Mouse (Mus musculus): Measurements from ENCODE around the gene Med11.
A peak's percentile ranks its signal among the peaks of the same experiment; 100 is the strongest.
"Not testable (repeated sequence)": the region's sequence is repeated elsewhere in the genome, so short reads cannot be mapped to it uniquely, and the experiment has no call there.

The Med11 gene

DNA sequence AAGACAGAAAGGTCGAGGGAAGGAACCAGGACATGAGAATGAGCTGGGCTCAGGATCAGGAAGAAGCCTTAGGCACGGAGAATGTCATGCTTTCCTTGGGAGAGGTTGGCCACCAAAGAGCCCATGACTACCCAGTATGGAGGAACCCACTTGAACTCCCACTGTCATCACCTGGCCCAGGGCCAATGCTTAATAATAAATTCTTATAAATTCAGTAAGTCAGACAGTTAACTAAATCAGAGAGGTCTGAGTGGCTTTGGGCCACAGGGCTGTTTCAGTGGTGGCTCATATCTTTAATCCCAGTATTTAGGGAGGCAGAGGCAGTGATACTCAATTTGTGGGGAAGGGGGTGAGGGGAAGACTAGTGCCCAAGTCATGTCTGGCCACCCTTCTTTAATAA lies 793 bp upstream of the Med11 start:
- DNase-seq, result no peak

DNA sequence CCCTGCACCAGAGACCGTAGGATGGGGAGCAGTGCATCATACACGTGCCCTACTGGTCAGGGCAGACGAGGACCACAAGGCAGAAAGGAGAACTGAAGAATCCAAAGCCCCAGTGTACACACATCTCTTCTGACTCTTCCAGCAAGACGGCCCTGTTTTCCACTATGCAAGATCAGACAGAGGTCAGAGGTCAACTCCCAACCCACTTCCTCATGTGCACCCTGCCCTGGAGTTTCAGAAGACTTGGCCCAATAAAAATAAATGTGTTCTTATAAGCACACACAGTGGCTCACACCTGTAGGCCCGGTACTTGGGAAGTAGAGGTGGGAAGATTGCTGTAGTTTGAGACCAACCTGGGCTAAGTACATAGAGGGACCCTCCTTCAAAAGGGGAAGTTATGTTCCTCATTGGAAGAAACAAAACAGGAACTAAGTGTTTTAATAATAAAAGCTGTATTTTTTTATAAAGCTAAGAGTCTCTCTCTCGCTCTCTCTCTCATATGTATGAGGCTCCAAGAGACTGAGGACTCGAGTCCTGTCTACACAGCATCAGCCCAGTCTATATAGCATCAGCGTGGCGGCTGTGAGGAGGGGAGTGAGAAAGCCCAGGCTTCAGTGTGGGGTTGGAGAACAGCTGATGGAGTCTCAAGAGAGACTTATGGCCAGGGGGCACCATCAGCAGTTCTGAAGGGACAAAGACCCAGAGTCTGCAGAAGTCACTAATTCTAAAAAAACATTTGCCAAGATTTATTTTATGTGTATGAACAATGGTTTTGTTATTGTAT lies 1.7 kb downstream of the Med11 start:
- peak; percentile 23 for DNase-seq

DNA sequence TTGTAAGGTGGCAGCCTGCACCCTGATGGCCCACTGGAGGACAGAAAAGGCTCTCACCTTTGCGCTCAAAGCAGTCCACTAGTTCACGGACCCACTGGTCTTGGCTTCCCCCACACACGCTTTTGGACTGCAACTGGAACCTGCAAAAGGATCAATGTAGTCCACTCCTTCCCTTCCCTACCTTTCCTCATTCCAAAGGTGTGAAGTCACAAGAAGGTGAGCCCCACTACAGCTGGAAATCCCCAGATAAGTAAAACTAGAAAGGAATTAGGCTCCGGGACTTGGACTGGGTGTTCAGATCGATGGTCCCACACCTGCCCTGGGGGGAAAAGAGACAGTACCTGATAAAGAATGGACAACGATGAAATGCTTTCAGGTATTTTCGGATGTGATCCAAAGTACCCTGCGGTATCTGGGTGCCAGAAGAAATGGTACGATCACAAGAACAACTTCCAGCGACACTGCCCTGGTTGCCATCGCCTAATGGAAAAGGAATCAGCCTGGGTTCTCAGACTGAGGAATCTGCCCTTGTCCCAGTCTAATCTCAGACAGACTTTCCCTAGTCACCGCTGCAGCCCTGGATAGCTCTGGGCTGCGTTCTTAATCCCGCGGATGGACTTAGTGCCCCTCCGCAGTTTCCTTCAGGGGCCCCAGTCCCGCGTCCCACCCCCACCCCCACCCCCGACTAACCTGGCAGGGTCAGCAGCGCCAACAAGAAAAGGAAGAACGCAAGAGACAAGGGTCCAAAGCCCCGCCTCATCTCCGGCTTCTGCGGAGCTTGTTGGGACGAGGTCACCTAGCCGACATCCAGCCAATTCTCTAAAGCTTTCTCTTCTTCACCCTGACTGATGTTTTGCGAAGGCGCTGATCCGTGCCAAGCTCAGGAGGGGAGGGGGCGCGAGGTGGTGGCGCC lies 7.2 kb downstream of the Med11 start, which contains the start of gene Zmynd15:
TSS of gene Zmynd15 (plus strand) at position 746 of the 913 bp plus-strand sequence.
- peak; percentile 31 for DNase-seq

DNA sequence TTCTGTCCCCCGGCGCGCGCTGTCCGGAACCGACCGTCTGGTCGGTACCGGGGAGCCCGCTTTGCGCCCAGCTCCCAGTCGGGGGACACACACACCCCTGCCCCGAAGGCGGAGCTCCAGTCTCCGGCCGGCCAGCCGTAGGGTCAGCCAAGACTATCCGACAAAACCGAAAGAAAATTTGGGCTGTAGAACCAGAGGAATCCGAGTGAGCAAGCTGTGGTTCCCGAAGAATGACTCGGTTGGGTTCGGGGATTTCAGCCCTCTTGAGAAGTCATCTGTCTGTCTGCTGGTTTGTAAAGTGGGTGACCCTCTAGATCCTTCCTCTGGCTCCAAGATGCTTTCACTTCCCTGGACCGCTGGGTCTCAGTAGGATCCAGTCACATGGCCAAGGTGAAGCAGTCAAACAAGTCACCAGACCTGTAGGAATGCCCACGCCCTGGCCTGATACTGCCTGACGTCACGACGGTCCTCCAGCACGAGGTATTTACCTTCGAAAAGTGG lies 7.9 kb downstream of the Med11 start, which contains the start of gene Cxcl16:
TSS of gene Cxcl16 (minus strand) at position 384 of the 501 bp plus-strand sequence.
- peak; percentile 74 for DNase-seq

DNA sequence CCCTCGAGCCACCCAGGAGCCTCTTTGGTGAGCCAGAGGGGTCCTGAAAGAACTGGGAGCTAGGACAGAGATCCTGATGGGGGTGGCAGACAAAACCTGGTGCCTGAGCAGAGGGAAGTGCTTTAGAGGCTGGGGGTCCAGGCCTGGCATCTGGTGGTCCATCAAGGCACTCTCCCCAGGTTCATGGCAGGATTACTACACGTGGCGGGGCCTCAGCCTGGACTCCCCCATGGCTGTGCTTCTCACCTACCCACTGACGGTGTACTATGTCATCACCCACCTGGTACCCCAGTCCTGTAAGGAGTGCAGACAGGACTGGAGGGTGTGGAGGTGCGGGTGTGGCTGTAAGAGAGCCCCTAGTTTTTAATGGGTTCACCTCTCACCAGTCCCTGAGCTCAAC lies 12.3 kb downstream of the Med11 start:
- DNase-seq, result no peak

DNA sequence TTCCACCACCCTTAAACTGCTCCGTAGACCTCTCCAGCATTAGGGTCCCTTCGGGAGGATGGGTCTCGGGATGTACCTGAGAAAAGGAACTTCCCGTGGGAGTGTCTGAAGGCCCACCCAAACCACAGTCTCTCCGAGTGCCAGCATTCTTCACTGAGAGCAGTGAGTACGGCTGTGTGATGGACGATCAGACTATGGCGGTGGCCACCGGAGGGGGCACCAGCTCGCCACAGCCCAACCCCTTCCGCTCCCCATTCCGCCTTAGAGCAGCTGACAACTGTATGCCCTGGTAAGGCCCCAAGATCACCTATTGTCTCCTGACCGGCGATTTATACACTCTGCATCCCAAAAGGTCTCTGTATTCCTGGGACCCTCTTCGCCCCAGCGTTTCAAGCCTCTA lies 13.5 kb downstream of the Med11 start:
- DNase-seq, result no peak

DNA sequence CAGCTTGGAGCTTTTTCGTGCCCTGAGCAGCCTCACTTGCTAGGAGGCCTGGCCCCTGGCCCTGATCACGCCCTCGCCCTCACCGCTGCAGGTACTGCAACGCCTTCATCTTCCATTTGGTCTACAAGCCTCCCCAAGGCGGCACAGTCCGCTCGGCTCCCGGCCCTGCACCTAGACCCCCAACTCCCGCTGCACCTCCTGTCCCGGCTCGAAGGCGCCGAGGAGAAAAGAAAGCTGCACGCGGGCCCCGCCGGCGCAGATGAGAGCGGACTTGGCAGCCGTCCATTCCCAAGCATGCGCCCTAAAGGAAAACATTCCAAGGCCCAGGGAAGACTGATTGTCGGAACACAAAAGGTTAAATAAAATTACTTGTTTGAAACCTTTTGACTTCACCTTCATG lies 14.1 kb downstream of the Med11 start:
- peak; percentile 54 for DNase-seq

DNA sequence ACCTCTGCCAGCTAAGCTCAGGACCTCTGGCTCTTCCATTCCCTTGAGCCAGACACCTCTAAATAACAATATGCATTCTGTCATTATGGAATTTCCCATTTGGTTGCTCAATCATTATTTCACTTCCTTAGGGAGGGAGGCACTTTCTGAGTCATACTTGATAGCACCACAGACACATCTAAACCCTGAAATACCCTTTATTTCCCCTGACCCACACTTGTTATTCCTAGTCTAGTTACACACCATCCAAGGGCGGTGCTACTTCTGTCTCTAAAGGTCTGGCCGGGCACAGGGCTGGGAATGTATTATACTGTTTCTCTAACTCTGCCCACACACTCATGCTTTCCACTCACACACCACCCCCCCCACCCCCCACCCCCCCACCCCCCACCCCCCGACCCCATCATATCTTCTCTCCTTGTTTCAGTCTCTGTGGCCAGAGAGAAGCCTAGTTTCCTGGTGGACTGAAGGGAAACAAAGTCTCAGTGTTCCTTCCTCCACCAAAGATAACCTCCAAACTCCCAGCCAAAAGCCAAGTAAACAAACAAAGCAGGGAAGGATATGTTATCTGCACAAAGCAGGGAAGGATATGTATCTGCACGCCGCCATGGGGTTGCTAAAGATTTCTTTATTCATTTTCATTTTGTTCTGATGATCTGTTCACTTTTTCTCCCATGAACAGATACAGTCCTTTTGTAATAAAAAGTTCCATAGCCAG lies 16.3 kb downstream of the Med11 start:
- DNase-seq, result no peak

DNA sequence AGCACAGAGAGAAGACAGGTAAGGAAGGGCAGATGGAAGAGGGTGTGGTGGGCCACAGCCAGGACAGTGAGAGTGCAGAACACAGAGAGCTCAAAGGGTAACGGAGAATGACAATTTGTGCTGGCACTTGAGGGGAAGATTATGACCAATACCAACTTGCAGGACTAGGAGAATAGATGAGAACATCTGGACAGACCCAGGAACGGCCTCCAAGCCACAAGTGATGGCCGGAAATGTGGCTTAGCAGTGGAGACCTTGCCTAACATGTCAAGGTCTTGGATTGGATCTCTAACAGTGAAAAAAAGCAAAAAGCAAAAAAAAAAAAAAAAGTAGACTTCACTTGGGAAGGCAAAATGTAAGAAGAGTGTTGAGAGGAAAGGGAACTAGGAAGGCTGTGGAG lies 18.0 kb downstream of the Med11 start:
- no peak for DNase-seq

DNA sequence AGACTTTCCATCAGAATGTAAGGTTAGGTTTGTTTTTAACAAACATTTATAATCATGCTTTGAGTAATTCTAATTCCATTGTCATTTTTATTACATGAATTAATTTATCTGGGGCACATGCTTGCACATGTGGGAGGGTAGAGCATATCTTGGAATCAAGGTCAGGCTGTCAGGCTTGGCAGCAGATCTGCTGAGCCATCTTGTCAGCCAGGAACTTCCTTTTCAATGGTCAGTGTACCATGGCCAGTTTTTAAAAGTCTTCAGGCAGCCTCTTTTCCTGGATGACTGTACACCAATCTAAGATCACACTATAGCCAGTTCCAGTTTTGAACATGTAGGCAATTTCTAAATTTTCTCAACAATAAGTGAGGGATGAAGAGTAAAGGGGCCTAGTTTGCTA lies 21.0 kb downstream of the Med11 start:
- peak; percentile 43 for DNase-seq

DNA sequence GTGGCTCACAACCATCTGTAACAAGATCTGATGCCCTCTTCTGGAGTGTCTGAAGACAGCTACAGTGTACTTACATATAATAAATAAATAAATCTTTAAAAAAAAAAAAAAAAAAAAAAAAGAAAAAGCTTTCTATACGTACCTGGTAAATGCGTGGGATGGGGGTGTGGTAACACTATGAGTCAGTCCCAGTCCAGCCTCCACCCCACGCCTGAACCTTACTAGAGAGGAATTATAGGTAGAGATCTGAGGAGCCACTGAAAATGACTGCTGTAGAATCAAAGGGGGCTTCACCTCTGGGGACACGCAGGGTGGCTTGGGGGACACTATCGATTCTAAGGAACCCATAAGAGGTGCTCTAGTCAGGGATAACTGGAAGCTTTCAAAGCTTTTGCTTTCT lies 21.6 kb downstream of the Med11 start:
- not testable (repeated sequence) for DNase-seq

DNA sequence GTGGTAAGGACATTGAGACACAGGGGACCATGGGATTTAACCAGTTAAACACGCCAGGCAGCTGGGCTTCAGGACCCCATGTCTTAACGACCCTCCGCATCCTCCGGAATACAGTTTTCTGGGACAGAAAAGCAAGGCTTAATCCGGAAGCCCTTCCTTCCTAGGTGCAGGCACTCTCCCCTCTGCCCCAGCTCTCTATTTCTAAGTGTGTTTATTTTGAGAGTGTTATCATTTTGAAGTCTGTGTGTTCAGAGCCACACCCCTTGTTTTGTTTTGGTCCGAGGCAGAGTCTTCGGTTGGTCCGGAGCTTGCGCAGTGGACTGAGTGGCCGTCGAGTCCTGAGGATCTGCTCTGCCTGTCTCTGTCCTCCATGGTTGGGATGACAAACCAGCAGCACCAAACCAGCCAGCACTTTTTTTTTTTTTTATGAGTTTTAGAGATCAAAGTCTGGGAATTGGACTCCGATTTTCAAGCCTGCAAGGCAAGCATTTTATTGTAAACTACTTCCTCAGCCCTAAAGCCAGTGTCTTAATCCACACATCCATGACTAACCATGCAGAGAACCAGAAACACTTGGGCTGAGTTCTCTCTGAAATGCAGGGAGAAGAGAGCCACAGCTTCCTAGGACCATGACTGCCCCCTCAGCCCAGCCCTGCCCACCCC lies 23.3 kb downstream of the Med11 start:
- peak; percentile 42 for DNase-seq

DNA sequence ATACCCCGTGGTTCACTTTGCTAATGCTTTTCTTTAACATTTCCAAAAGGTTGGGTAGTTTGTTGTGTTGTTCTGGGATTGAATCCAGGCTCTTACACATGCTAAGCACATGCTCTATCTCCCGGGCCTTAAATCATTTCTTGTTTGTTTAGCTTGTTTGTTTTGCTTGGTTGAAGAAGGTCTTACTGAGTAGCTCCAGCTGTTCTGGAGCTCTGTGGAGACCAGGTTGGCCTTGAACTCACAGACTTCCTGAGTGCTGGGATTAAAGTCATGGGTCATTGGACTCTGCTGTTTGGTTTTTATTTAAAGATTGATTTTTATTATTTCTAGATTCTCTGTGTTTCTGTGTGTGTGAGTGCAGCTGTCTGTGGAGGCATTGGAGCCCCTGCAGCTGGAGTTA lies 33.8 kb downstream of the Med11 start:
- DNase-seq, result no peak

DNA sequence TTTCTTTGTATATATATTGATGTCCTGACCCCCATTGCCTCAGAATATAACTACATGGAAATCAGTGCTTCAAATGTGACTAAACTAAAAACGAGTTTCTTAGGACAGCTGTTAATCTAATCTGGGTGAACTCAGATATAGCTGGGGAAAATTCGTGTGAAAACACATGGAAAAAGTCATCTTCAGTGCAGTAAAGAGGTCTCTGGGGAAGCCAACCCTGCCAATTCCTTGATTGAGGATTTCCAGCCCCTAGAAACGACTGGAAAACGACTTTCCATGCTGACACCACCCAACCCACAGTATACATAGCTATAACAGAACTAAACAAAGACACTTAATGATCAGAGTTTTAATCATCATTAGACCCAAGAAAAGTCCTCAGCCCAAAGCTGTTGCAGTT lies 36.1 kb downstream of the Med11 start:
- DNase-seq, result no peak

DNA sequence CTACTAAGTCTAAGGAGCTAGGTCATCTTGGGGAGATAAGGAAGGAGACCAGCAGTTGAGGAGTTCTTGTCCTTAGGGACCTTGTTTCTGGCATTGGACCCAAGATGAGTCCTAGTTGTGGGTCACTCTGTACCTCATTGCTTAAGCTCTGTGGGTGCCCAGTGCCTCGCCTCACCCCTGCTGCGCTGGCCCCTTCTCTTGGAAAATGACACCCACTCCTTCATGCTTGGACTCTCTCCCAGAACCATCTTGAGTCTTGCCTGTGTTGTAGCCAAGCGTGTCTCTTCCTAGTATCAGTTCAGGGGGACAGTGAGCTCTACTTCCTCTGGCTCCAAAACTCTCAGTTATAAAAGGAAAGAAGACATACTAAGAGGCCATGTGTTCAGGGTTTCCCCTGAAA lies 37.4 kb downstream of the Med11 start:
- no peak for DNase-seq

DNA sequence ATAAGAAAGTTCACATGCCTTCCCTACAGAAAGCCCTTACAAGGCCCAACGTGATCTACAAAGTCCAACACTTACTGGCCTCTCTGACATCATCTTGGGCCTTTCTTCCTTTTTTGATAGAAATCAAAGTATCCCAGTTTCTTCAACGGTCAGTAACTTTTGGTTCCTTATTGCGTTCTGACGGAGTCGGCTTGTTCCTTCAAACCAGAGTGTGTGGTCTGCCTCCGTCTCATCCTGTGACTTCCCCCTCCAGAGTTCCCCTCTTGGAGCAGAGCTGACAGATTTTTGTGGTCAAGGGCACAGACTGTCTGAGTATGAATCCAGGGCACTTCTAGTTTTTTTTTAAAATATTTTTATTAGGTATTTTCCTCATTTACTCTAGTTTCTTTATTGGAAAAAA lies 38.0 kb downstream of the Med11 start:
- no peak for DNase-seq

DNA sequence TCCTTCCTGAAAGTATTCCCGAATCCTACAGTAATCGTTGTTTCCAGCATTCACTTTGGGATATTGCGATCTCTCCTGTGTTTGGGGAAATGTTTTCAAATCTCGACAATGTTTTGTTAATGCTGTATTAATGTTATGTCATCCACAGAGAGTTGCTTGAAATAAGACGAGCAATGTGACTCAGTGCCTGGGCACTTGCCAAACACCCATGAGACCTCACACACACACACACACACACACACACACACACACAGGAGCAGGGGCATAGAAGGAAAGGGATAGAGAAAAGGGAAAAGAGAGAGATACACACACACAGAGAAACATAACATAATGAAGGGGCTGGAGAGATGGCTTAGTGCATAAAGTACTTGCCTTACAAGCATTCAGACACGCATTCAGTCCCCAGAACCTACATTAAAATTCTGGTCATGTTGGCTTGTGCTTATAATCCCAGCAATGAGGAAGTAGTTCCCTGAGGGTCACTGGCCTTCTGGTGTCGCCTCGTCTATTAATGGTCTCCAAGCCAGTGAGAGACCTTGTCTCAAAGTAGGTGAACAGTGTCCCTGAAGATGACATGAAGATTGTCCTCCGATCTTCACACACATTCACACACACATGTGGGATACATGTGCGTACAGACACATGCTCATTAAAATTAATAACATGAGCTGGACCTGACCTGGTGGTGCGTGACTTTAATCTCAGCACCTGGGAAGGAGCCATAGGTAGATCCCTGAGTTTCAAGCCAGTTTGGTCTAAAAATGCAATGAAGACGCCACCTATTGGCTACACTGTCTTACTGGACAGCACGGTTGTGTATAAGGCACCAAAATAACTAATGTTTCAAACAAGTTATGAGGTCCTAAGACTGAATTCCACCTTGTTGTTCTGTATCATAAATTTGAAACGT lies 48.1 kb downstream of the Med11 start:
- DNase-seq, result peak; percentile 46

DNA sequence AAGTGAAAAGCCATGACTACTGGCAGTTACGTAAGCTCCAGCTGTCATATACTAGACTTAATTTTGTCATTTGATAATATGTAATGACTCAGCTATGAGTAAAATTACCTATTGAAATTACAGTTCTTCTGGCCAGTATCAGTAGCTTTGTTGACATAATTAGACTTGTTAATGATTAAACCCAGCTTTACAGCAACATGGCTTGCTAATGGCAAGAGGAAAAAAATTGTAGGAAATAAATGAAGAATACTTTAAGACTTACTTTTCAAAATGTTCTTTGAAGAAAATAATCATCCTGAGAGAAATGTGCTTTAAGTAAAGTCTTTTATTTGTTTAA lies 48.7 kb downstream of the Med11 start:
- DNase-seq, result no peak

DNA sequence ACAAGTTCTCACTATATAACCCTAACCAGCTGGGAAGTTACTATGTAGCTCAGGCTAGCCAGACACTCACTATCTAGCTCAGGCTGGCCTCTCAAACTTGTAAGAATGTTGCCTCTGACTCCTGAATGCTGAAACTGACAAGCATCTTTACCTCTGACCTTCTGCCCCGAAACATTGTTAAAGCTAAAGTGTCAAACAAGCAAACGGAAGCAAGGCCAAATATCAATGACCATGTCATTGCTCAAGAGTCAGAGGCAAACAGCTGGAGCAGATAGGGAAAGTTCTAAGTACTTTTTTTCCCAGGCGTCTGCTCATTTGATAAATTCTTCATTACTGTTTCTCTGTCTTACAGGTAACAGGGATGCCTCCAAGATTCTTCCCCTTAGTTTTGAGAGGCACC lies 50.3 kb downstream of the Med11 start:
- no peak for DNase-seq
